Mouse (Mus musculus) myocyte (in vitro differentiated cells): Measurements from ENCODE around the gene Arhgef26. TPM values are rescaled to one million over a fixed set of nuclear protein-coding genes. Genes with fewer than 3 reads are reported as not detected.

Experiments used
- H3K27me3 ChIP-seq: one replicate; pipeline ENCODE4 v1.6.1; 2011; ENCODE audit not compliant: control insufficient read depth, insufficient read depth, insufficient read length
- H3K36me3 ChIP-seq: one replicate; pipeline ENCODE4 v1.6.1; 2011; ENCODE audit not compliant: control insufficient read depth, insufficient read depth
- H3K4me2 ChIP-seq: one replicate; pipeline ENCODE4 v1.6.1; 2011; ENCODE audit warnings: low read depth, control low read depth
- H3K4me3 ChIP-seq: one replicate; pipeline ENCODE4 v1.5.1; 2011; ENCODE audit warnings: mild to moderate bottlenecking, control low read depth, moderate library complexity
- H3K79me2 ChIP-seq: one replicate; pipeline ENCODE4 v1.6.1; 2011; ENCODE audit not compliant: control insufficient read depth, insufficient read depth
- H3ac ChIP-seq: one replicate; pipeline ENCODE4 v1.6.1; 2011; ENCODE audit not compliant: control insufficient read depth, insufficient read length
- CEBPB ChIP-seq: IDR thresholded peaks from 2 replicates; pipeline ENCODE4 v1.6.1; 2011; ENCODE audit warnings: mild to moderate bottlenecking, moderate library complexity; ENCODE audit not compliant: poor library complexity, insufficient read depth, severe bottlenecking
- E2F4 ChIP-seq: IDR thresholded peaks from one replicate; pipeline ENCODE4 v1.6.1; 2011; ENCODE audit warnings: mild to moderate bottlenecking, control low read depth, moderate library complexity; ENCODE audit not compliant: insufficient read depth
- MAX ChIP-seq: IDR thresholded peaks from one replicate; pipeline ENCODE4 v1.6.1; 2011; ENCODE audit warnings: low read depth, mild to moderate bottlenecking, control low read depth
- MYOD1 ChIP-seq, 3 experiments: IDR thresholded peaks; one replicate each; pipeline ENCODE4 v1.6.1; 2011; ENCODE audit warnings: control low read depth in 2 of 3, low read depth in 2 of 3, mild to moderate bottlenecking in 2 of 3, moderate library complexity in 1 of 3; ENCODE audit not compliant: insufficient read length in 2 of 3, control insufficient read depth in 1 of 3
- MYOG ChIP-seq, 3 experiments: IDR thresholded peaks; one replicate each; pipeline ENCODE4 v1.6.1; 2011; ENCODE audit warnings: control low read depth in 2 of 3, low read depth in 2 of 3, mild to moderate bottlenecking in 2 of 3; ENCODE audit not compliant: insufficient read length in 2 of 3, control insufficient read depth in 1 of 3, insufficient read depth in 1 of 3
- POLR2A ChIP-seq: IDR thresholded peaks from one replicate; pipeline ENCODE4 v1.6.1; 2011; ENCODE audit warnings: low read depth, mild to moderate bottlenecking, control low read depth, moderate library complexity; ENCODE audit not compliant: insufficient read length
- POLR2AphosphoS2 ChIP-seq: IDR thresholded peaks from one replicate; pipeline ENCODE4 v1.6.1; 2011; ENCODE audit warnings: low read depth, control low read depth; ENCODE audit not compliant: insufficient read length
- REST ChIP-seq: IDR thresholded peaks from one replicate; pipeline ENCODE4 v1.6.1; 2011; ENCODE audit warnings: mild to moderate bottlenecking, control low read depth, moderate library complexity; ENCODE audit not compliant: insufficient read depth, insufficient read length
- SRF ChIP-seq: IDR thresholded peaks from one replicate; pipeline ENCODE4 v1.6.1; 2011; ENCODE audit warnings: low read depth; ENCODE audit not compliant: control insufficient read depth, insufficient read length
- TCF12 ChIP-seq: IDR thresholded peaks from one replicate; pipeline ENCODE4 v1.6.1; 2011; ENCODE audit warnings: mild to moderate bottlenecking, control low read depth; ENCODE audit not compliant: poor library complexity, insufficient read depth, severe bottlenecking
- TCF3 ChIP-seq: IDR thresholded peaks from one replicate; pipeline ENCODE4 v1.6.1; 2011; ENCODE audit warnings: low read depth, control low read depth; ENCODE audit not compliant: insufficient read length
- USF1 ChIP-seq: IDR thresholded peaks from one replicate; pipeline ENCODE4 v1.6.1; 2011; ENCODE audit warnings: low read depth, mild to moderate bottlenecking, control low read depth, moderate library complexity
- polyA plus RNA-seq: library from polyadenylated mRNA; unstranded; fragments of >200 nt; fragmentation: generic; extraction: Trizol; gene quantifications from one replicate; pipeline ENCODE4 v1.2.1, GENCODE M21; 2012; ENCODE audit warnings: missing spikeins

The Arhgef26 gene
- polyA plus RNA-seq, 1 experiment = 4.1 TPM

- TF ChIP-seq MAX = no peak
- TF ChIP-seq MYOD1 (IDR thresholded peaks at IDR 0.05; ENCODE audit: control insufficient read depth in 1 of 3, insufficient read length in 2 of 3, low read depth in 2 of 3) = no peak
- no peak for TF ChIP-seq SRF
- TF ChIP-seq E2F4 = peak; percentile 91
- no peak for TF ChIP-seq MYOG (IDR thresholded peaks at IDR 0.05; ENCODE audit: control insufficient read depth in 1 of 3, insufficient read depth in 1 of 3, insufficient read length in 2 of 3, low read depth in 2 of 3)
- TF ChIP-seq REST = no peak
- peak; percentile 82 for TF ChIP-seq POLR2A
- no peak for TF ChIP-seq TCF3
- TF ChIP-seq TCF12 = no peak
- peak; percentile 75 for TF ChIP-seq POLR2AphosphoS2
- TF ChIP-seq CEBPB = no peak
- no peak for TF ChIP-seq USF1
- peak within 1 kb of the TSS; percentile 83 for H3K4me3 ChIP-seq
- peaks cover 6% of the 10 kb centered on the region for H3K36me3 ChIP-seq
- H3ac ChIP-seq = peak within 1 kb of the TSS; percentile 79
- H3K27me3 ChIP-seq = no peaks in the 10 kb centered on the region
- peaks cover 32% of the 10 kb centered on the region for H3K79me2 ChIP-seq
- H3K4me2 ChIP-seq = peak within 1 kb of the TSS; percentile 97
These were observed 168.5 kb downstream of the Arhgef26 start, which contains the start of gene Dhx36 for GRCm38 (mm10) chr3:62506488-62507205. Gene Dhx36 (minus strand): TSS chr3:62507004.

- Histone ChIP-seq H3ac (peak overlapping the region; percentile 79), H3K36me3 (peaks cover under 1% of the 10 kb centered on the region), H3K27me3 (no peaks in the 10 kb centered on the region), H3K79me2 (peaks cover 31% of the 10 kb centered on the region), H3K4me3 (peak overlapping the region; percentile 83), H3K4me2 (peak overlapping the region; percentile 64)
- TF ChIP-seq MYOG (IDR thresholded peaks at IDR 0.05; ENCODE audit: control insufficient read depth in 1 of 3, insufficient read depth in 1 of 3, insufficient read length in 2 of 3, low read depth in 2 of 3) = no peak
- no peak for TF ChIP-seq TCF3
- TF ChIP-seq MAX = no peak
- no peak for TF ChIP-seq CEBPB
- no peak for TF ChIP-seq POLR2AphosphoS2
- no peak for TF ChIP-seq USF1
- no peak for TF ChIP-seq E2F4
- no peak for TF ChIP-seq TCF12
- no peak for TF ChIP-seq SRF
- no peak for TF ChIP-seq REST
- no peak for TF ChIP-seq MYOD1 (IDR thresholded peaks at IDR 0.05; ENCODE audit: control insufficient read depth in 1 of 3, insufficient read length in 2 of 3, low read depth in 2 of 3)
- no peak for TF ChIP-seq POLR2A
These were observed 169.1 kb downstream of the Arhgef26 start for GRCm38 (mm10) chr3:62507206-62507647.

Other genes with a start within 250 kb of the Arhgef26 start
- 8.6 TPM for gene Dhx36, start 168.7 kb downstream of the Arhgef26 start, polyA plus RNA-seq